Mouse (Mus musculus): ENCODE results near the gene Pard3. TPM values are rescaled to one million over a fixed set of nuclear protein-coding genes. Genes with fewer than 3 reads are reported as not detected.

Pard3 gene
- total RNA-seq, 2 experiments from 2014 or later, result 54.0 to 58.1 TPM

DNA sequence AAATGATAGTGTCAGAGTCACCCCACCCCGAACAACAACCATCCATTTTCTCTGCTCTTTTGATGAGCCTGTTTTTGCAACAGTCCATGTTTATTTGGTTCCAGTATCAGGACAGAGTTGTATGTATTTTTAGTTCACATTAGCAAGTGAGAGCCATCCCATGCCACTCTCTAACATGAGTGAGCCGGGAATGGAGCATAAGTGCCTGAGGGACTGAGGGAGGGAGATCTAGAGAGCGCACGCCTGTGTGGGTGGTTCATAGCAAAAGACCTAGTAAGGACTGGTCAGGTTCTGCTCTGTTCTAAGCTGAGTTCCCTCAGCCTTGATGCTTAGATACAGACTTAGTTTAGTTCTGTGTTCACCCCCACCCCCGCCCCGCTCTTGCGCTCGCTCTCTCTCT is 521.9 kb downstream of the Pard3 start:
- no peak for DNase-seq (ENCODE audit: low spot score in 2 of 2)

DNA sequence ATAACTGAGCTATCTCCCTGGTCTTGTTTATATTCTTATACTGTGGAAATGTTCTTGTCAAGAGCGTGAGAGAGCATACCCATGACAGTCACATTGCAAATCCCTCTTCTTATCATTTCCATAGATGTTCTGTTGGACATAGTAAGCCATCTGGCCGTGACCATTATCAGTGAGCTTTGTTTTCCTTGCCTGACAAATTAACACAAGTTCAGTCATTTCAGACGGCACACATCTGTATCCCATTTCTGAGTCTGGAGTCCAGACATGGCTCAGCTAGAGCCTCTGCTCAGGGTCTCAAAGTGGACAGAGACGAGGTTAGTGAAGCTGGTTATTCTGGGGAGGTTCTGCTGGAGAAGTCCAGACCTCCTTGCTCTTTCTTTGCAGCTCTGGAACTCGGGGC is 523.0 kb downstream of the Pard3 start:
- no peak for DNase-seq (ENCODE audit: low spot score in 2 of 2)

DNA sequence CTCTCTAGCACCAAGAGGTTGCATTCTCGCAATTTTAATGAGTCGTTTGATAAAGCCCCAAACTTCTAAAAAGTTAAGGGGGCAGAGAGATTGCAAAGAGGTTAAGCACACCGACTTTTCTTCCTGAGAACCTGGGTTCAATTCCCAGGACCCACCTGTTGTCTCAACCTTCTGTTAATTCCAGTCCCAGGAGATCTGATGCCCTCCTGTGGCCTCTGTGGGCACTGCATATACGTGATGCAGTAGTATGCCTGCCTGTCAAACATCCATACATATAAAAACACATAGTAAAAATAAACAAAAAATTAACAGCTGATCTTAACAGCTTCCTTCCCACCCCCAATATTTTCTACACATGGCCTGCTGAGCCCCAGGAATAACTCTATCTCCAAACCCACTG is 524.6 kb downstream of the Pard3 start:
- DNase-seq (ENCODE audit: low spot score in 2 of 2), result no peak

DNA sequence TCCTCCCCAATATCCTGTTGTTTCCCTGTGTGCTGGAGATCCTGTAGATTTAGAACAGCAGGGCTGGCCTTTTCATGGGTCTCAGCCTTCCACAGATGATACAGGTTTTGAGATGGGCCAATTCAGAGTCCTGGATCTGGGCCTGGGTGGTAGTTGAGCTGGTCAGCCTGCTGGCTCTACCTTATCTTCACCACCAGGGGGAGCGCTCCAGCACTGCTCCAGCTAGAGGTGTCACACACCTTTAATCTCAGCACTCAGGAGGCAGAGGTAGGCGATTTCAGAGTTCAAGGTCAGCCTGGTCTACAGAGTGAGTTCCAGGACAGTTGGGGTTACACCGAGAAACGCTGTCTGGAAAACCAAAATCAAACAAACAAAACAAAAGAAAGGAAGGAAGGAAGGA is 525.6 kb downstream of the Pard3 start:
- peak in 1 of 2 experiments; percentile 30 for DNase-seq (ENCODE audit: low spot score in 2 of 2)

DNA sequence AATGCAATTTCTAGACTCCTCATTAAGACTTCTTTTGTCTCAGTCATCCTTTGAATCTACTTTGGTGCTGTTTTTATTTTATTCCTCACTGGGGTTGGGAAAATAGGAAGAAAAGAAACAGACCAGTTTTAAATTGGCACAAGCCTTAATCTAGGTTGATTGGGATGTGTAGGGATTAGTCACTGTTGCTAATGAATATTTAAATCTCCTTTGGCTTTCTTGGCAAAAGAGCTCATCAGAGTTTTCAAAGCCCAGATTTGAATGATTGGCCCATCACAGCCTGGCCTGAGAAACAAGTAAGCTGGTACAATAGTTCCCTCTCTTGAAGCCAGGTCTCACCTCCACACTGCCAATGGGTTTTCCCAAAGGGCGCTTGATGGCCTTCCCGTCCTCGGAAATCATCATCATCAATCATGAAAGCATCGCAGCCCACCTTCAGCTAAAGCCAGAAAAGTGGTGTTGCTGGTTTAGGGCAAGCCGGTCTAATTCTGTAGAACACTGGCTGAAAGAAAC is 527.0 kb downstream of the Pard3 start:
- DNase-seq (ENCODE audit: low spot score in 2 of 2), result no peak

DNA sequence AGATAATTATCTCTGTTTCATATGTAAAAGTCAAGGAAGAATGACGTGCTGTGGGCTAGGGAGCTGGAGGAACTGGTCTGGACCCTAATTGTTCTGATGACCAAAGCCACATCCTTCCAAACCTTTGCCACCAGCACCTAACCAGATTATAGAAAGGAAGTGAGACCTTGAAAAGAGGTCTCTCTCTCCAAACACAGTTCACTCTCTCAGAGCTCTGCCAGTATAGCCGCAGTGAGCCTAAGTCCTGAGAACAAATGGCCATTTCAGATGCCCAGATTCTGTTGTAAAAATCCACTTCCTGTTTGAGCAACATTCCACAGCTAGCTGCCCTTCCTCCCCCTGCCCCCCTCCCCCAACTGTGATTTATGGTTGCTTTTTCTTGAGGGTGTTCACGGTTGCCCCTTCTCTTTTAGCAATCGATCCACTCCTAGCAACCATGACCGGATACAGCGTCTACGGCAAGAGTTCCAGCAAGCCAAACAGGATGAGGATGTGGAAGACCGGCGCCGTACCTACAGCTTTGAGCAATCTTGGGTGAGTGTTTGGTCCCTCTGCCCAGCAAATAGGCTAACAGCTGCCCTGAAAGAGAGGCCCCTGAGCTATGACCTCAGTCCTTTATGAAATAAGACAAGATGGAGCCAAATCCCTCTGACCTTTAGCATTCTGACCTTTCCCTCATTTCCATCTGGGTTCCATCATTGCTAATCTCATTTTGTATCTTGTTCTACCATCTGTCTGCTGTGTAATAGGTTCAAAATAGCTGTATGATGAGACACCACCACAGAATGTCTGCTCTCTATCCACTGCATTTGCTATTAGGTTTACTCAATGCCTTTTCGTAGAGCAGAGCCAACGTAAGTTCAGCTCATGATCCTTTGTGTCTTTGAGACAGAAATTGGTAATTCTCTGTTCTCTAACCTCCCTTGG is 529.2 kb downstream of the Pard3 start:
- no peak for DNase-seq (ENCODE audit: low spot score in 2 of 2)

DNA sequence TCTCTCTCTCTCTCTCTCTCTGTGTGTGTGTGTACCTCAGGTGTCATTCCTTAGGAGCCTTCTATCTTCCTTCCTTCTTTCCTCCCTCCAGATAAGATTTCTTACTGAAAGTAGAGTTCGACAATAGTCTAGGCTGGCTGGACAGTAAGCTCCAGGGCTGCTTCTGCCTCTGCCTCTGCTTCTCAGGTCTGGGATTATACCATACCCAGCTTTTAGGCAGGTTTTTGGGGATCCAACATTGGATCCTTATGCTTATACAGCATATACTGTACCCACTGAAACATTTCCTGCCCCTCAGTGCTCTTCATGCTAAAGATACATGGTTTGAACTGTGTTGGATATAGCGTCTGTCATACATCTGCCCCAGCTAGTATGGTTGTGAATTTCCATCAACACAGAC is 536.9 kb downstream of the Pard3 start:
- no peak for DNase-seq (ENCODE audit: low spot score in 2 of 2)

DNA sequence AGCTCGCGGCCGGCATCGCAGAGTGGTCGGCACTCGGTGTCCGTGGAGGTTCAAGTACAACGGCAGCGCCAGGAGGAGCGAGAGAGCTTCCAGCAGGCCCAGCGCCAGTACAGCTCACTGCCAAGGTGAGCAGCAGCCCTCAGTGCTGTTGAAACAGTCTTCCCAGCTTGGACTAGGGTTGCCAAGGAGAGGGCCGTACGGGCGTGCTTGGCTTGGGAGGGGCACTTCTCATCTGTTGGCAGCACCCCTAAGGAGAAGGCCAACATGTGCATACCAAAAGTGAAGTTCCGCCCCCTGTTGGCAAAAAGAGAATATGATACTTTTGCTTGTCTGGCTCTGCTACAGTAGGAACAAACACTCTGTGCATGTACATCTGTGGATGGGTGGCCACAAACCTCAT is 539.4 kb downstream of the Pard3 start:
- no peak for DNase-seq (ENCODE audit: low spot score in 2 of 2)

DNA sequence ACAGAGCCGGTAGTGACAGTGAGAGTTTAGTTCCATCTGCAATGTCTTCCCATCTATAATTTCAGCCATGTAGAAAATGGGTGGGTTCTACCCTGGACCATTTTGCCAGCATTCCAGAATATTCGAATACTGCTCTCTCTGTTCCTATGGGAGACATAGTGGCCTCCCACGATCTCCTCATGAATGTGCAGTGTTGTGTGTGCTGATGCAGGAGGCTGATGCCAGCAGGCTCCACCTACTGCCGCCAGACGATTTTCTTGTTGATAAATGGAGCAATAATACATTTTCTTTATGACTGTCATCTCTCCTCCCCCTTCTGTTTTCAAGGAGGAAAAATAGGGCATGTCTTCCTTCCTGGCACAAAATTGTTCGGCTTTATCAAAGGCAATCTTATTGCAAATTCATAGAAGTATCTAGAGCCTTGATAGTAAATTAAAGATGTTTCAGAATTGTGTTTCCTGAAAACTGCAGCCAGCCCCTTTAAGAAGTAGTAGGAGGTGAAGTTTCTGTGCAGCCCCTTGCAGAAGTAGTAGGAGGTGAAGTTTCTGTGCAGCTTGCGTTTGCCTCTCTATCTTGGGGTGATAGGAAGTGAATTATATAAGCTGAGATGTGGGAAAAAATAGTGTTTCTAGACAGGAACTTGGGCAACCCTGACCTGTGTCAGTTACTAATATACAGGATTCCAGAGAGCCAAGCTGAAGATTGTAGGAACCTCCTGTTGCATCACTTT is 545.0 kb downstream of the Pard3 start:
- DNase-seq (ENCODE audit: low spot score in 2 of 2), result no peak

DNA sequence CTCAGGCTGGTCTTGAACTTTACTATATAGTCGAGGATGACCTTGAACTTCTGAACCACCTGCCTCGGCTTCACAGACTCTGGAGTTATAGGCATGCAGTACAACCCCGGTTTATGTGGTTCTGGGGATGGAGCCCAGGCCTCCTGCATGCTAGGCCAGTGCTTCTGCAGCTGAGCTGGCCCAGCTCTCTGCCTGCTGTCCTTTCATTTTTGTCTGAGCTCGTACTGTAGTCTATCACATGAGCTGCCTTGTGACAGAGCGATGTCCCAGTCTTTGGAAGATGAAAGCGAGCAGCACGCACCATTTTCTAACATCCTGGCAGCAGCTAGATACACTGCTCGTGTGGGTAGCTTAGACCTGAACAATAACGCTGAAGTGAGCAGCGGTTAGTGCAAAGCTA is 545.6 kb downstream of the Pard3 start:
- no peak for DNase-seq (ENCODE audit: low spot score in 2 of 2)

DNA sequence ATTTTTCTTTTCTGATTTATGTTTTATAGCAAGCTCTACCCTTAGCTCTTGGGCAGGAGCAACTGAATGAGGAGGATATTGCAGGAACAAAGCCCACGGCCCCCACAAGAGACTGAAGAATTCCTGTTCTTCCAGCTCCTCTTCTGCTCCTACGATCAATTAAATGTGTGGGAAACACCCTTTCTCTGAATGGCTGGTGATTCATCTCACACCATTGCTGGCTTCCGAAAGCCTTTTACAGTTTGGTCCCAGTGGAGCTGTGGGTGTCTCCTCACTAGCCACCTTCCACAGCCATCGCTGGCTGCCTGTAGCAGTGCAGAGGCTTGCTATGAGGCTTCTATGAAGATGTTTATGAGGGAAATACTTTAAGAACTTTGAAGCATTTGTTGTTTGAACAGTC is 550.5 kb downstream of the Pard3 start:
- DNase-seq (ENCODE audit: low spot score in 2 of 2), result no peak

DNA sequence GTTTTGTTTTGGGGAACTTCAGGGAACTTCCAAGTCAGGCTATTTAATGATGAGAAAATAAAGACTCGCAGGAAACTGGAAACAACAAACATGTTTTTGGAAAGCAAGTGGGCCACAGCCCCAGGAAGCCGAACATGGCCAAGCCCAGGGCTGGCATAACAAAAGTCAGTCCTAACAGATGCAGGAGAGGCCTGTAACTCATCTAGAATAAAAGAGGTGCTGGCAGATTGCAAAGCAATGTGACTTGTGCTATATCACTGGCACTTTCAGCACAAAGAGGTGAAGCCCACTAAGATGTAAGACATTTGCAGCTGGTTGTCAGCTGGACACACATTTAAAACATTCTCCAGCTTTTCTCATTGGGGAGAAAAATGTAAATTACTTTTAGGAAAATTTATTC is 553.0 kb downstream of the Pard3 start:
- DNase-seq (ENCODE audit: low spot score in 2 of 2), result no peak

DNA sequence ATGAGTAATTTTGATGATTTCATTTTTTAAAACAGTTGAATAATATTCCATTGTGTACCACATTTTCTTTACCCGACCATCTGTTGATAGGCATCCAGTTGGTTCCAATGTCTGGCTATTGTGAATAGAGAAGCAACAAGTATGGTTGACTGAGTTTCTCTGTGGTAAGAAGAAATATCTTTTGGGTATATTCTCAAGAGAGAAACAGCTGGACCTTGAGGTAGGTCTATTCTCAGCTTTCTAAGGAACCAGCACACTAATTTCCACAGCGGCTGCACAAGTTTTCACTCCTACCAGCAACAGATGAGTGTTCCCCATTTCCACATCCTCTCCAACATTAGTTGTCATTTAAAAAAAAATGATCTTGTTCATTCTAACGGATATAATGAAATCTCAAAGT is 558.4 kb downstream of the Pard3 start:
- DNase-seq (ENCODE audit: low spot score in 2 of 2), result no peak

DNA sequence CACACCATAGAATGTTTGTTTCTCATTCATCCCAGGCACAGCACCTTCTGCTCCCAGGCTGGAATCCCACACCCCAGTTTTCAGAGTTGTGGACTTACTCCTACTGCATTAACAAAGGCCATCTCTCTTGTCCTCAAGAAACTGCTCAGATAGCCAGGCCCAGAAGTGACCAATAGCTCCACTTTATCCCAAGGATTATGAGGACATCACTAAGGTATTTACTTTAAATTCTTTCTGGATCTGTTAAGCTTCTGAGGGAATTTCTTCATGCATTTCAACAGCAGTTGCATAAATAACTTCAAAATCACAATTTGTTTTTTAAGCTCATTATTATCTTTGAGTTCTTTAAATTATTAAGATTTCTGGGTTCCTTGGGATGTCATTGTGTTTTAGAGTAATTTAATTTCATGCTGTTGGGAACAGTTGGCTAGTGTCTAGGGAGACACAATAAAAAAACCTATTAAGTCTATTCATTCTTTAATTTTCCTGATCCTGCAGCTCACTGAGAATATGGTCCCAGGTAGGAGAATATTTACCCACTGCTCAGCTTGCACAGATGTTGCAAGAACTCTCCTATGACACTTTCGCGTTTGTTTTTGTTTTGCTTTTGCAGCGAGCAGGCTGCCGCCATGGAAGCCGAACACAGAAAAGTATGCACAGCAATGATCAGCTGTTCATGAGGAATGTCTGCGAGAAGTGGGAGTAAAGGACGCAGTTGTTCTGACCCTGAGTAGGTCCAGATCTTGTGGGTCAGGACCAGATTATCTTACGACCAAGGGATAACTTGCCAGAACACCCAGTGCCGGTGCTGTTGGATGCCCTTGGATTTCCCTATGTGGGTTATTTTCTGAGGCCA is 574.8 kb downstream of the Pard3 start:
- DNase-seq (ENCODE audit: low spot score in 2 of 2), result no peak

DNA sequence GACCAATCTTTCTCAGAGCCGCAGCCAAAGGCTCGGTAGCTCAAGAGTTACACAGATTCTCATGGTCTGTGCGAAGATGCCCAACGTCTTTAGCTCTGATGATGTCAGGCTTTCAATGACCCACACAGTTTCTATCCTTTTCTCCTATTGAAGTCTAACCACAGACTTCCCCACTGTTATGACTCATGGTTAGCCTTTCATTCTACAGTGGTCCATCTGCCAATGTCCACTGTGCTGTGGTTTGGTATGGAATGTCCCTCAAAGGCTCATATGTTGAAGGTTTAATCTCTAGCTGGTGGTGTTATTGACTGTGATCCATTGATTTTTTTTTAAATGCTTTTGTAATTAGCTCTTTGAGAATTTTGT is 575.4 kb downstream of the Pard3 start:
- DNase-seq (ENCODE audit: low spot score in 2 of 2), result no peak

DNA sequence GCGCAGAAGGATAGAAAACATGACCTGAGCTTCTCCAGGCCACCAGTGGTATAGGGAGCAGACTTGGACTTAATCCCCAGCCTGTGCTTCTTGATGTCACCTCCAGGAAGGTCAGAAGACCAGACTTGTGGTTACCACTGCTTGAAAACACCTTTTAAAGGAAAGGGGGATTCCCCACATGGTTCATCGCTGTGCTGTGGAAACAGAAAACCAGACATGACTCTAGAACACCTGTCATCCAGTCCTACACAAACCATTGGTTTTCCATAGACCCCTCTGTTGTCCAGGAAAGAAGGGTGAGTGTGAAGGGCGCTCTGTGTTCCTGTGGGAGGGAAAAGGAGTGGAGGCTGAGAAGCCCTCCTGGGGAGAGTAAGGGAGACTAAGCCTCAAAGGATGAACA is 591.9 kb downstream of the Pard3 start:
- no peak for DNase-seq (ENCODE audit: low spot score in 2 of 2)

Other genes with a start within 250 kb of the Pard3 start
- 100 to 1,000 TPM; 199 to 214 TPM for gene Tomm20, start 118.0 kb upstream of the Pard3 start, total RNA-seq (2021)
- 10 to 100 TPM; 16.6 to 19.2 TPM for gene Rbm34, start 92.8 kb upstream of the Pard3 start, total RNA-seq (2021)

Measured in adrenal gland, postnatal 4 days (tissue).